Mouse (Mus musculus) brain, embryonic 14.5 days (tissue): ENCODE measurements at regions not wholly inside any gene's neighbourhood (a gene's known extent, or its start where the extent isn't known, plus 50 kb on each side); places are given as distances from the start of the nearest gene placed in this dataset.

Experiments
- CTCF ChIP-seq: fragments of 200-500 bp; IDR thresholded peaks from 2 replicates; pipeline ENCODE4 v1.5.1; 2012; ENCODE audit warnings: inconsistent platforms, mild to moderate bottlenecking, moderate library complexity, borderline replicate concordance; ENCODE audit not compliant: insufficient read depth, insufficient read length; ENCODE audit errors: extremely low read depth
- POLR2A ChIP-seq: fragments of 200-500 bp; IDR thresholded peaks from 2 replicates; pipeline ENCODE4 v1.6.1; 2012; ENCODE audit warnings: mild to moderate bottlenecking, inconsistent platforms, borderline replicate concordance; ENCODE audit not compliant: poor library complexity, insufficient read depth, insufficient read length, severe bottlenecking; ENCODE audit errors: extremely low read depth

- no peak for TF ChIP-seq POLR2A
- no peak for TF ChIP-seq CTCF
These were observed 125.3 kb downstream of the Usp46 start for GRCm38 (mm10) chr5:73942950-73943349.
